Mouse (Mus musculus) brown adipose tissue, adult 24 weeks (tissue): ENCODE data around the gene Plekho1. TPM values are rescaled to one million over a fixed set of nuclear protein-coding genes. Genes with fewer than 3 reads are reported as not detected.
"Not testable (repeated sequence)": the region's sequence is repeated elsewhere in the genome, so short reads cannot be mapped to it uniquely, and the experiment has no call there.

Experiments
- H3K27ac ChIP-seq: fragments of 200-500 bp; replicated peaks from 2 replicates; pipeline ENCODE4 v1.5.1; 2012; ENCODE audit warnings: low read depth, mild to moderate bottlenecking, low read length
- H3K4me1 ChIP-seq: fragments of 200-500 bp; 2 replicates; pipeline ENCODE4 v1.6.1; 2012; ENCODE audit warnings: low read length, mixed read lengths; ENCODE audit not compliant: control insufficient read depth, insufficient read depth, insufficient read length
- H3K4me3 ChIP-seq: fragments of 200-500 bp; 2 replicates; pipeline ENCODE4 v1.5.1; 2012; ENCODE audit warnings: low read depth, mild to moderate bottlenecking, low read length, moderate library complexity; ENCODE audit not compliant: insufficient read depth
- polyA plus RNA-seq: library from polyadenylated mRNA; stranded (reverse); fragments of >200 nt; gene quantifications from 2 replicates; pipeline ENCODE4 v1.2.4, GENCODE M21; 2012; ENCODE audit not compliant: missing spikeins, insufficient read depth, insufficient read length

The Plekho1 gene
- polyA plus RNA-seq, 1 experiment: 8.8 TPM

DNA sequence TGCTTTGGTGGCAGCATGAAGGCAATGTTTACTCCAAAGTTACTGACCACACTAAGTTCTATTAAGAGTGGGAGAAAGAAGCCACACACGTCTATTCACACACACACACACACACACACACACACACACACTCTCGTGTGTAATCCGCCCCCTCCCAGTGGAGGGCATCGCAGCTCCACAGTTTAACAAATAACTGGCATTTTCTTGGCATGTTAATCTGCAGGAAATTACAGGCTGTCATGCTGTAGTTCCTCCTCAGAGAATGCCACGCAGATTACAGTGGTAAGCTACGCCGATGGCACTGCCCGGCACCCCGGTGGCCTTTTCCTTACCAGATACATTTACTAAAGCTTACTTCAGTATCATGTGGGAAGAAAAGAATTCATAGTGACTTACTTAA, 17.5 kb downstream of the Plekho1 start:
- Histone ChIP-seq H3K4me1 (no peaks in the 10 kb centered on the region), H3K27ac (peak overlapping the region; percentile 46), H3K4me3 (no peak overlapping the region)

DNA sequence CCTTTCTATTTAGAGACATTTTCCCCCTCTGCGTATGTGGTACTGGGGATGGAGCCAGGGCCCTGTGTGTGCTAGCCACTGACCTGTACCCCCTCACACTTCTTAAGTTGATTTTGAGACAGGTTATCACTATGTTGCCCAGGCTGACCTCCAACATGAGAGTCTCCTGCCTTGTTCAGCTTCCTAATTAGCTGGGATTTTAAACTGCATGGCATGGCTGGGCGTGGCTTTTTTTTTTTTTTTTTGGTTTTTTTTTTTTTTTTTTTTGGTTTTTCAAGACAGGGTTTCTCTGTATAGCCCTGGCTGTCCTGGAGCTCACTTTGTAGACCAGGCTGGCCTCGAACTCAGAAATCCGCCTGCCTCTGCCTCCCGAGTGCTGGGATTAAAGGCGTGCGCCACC, 18.2 kb downstream of the Plekho1 start:
- not testable (repeated sequence) for H3K4me1 ChIP-seq, H3K4me3 ChIP-seq
- H3K27ac ChIP-seq: peak overlapping the region; percentile 82

DNA sequence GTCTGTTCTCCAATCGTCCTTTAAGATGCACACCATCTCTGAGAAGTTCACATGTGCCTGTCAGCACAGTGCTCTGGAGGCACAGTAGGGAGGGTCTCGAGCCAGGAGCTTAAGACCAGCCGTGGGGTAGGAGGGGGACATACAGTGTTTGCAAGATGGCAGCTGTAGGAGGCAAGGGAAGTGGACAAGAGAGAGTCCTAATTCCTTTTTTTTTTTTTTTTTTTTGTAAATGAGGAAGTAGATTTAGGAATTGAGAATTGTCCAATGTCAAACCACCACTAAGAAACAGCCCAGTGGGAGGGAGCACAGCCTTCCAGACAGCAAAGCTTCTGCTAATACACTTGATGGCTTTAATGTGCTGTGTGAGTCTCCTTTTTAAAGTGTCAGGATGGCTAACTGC, 18.7 kb downstream of the Plekho1 start:
- no peaks in the 10 kb centered on the region for H3K4me1 ChIP-seq
- H3K27ac ChIP-seq: peak overlapping the region; percentile 84
- H3K4me3 ChIP-seq: no peak overlapping the region

DNA sequence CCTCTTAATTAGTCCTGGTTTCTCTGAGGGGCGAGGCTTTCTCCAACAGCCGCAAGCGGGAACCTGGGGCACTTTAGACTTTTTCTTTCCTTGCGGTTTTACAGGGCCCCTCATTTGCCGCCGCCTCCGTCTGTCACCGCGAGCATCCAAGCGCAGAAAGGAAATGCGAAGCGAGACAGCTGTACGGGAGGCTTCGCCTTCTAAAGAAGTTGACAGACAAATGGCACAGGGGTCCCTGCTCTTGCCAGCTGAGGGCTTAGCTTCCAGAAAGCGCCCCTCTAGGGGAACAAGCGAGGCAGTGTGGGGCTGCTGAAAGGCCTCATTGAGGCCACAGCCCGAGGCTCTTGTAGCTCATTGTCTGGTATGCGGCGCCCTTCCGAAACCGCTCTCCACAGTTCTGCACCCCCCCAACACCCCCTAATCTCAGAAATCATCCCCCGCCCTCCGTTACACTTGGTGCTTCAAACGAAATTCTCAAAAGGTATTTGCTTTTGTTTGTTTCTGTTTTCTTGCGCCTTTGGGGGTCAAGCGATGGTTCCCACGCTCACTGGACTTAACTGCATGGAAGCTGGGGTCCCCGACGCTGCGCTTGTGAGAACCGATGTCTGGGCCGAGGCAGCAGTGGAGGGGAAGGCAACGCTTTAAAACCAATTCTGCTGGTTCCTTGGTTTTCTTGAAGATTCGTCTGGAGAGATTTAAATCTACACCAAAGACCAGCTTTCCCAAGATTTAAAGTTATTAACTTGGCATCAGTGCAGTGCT, 22.7 kb downstream of the Plekho1 start:
- H3K4me1 ChIP-seq: no peaks in the 10 kb centered on the region
- H3K27ac ChIP-seq: peak overlapping the region; percentile 81
- no peak overlapping the region for H3K4me3 ChIP-seq

DNA sequence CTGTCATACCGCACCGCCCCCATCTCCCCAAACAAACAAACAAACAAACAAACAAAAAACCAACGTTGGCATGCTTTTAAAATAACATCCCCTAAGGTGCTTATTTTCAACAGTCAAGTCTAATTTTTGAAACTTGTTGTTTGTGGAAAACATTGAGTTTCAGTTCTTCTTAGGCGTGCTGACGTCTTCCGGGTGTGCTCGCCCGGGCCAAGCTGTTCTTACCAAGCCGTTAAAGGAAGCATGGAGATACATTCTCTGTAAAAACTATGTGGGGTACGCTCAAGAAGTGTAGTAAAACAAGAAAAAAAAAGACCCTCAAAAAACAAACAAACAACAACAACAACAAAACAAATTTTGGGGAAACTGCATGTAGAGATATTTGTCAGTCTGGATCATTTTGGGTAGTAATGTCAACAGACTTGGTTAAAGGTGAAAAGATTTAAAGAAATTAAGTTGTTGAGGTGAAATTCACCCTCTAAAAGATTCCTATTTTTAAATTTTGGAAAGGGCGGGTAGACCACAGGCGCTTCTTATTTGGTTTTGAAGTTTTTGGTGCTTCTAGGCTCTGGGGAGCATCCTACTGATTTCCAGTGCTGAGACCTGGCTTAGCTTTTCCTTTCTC, 23.4 kb downstream of the Plekho1 start:
- Histone ChIP-seq H3K4me1 (no peaks in the 10 kb centered on the region), H3K27ac (peak overlapping the region; percentile 81), H3K4me3 (no peak overlapping the region)

DNA sequence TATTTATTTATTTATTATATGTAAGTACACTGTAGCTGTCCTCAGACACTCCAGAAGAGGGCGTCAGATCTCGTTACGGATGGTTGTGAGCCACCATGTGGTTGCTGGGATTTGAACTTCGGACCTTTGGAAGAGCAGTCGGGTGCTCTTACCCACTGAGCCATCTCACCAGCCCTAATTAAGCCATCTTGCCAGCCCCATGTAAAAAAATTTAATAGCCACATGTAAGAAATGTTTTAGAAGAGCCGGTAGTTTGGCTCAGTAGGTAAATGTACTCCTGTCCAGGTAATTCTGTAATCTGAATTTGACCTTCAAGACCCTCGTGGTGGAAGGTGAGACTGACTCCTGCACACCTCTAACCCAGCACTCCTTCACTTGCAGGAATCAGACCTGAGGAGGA, 25.1 kb downstream of the Plekho1 start:
- not testable (repeated sequence) for H3K4me3 ChIP-seq, H3K27ac ChIP-seq, H3K4me1 ChIP-seq

DNA sequence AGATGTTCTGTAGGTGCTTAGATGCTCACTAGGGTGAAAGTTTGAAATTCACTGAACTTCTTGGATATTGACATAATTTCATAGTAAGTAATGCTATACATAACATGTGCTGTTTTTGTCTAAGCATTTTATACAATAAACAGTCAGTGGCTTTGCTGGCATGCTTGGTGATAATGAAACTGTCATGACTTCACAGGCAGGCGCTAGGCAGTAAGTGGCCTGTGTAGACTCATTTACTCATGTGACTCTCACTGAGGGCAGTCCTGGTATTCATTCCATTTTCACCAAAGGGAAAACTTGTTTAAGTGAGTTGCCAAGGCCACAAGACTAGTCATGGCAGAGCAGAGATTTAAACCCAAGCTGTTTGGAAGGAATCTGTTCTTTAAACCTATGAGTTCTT, 26.5 kb downstream of the Plekho1 start:
- Histone ChIP-seq H3K27ac (no peak overlapping the region), H3K4me3 (no peak overlapping the region), H3K4me1 (no peaks in the 10 kb centered on the region)

DNA sequence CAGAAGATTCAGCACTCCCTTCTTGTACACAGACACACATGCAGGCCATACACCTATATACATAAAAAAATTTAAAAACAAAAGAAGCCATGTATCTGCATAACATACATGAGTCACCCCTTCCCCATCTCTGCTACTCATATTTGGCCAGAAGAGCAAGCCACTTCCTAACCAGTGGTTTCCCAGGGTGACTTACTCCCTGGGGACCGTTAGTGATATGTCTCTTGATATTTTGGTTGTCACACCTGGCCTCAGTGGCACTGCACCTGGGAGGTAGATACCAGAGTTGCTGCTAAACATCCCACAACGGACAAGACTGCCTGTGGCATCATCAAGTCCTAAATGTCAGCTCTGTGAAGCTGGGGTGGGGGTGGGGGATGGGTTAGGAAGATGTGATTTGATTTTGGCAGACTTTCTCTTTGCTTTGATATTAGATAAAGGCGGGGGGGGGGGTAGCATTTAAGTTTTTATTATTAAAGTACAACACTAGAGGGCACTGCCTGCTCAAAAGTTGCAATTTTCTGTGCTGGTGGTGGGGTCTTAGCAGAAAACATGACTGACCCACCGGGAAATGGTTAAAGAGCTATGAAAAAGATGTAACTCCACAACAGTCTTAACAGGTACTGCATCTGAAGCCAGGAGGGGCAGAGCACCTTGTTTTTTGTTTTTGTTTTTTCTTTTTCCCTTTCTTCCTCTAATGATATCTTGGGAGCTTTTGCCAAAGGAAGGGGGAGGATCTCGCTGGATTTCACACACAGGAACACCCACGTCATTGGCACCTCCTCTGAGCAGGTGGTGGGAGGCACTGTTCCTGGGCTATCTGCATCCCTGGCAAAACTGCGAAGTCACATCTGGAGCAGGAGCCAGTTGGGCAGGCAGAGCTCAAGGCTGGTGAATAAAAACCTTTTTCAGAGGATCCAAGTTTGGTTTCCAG, 30.0 kb downstream of the Plekho1 start:
- H3K4me1 ChIP-seq: no peaks in the 10 kb centered on the region
- H3K27ac ChIP-seq: no peak overlapping the region
- H3K4me3 ChIP-seq: no peak overlapping the region

DNA sequence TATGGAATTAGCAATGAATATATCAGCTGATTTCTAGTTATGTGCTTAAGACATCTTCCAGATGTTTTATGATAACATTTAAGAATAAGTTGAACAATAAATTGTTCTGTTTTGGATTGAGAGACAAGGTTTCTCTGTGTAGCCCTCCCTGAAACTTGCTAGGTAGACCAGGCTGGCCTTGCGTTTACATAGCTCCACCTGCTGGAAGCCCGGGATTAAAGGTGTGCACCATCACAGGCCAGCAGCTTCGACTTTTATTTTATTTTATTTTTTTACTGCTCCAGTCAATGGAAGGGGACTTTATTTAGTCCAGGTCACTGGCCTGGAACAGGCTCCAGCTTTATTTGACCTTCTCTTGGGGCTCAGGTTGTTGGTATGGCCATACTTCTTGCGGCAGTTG, 32.1 kb downstream of the Plekho1 start:
- no peaks in the 10 kb centered on the region for H3K4me1 ChIP-seq
- H3K4me3 ChIP-seq: no peak overlapping the region
- H3K27ac ChIP-seq: no peak overlapping the region

DNA sequence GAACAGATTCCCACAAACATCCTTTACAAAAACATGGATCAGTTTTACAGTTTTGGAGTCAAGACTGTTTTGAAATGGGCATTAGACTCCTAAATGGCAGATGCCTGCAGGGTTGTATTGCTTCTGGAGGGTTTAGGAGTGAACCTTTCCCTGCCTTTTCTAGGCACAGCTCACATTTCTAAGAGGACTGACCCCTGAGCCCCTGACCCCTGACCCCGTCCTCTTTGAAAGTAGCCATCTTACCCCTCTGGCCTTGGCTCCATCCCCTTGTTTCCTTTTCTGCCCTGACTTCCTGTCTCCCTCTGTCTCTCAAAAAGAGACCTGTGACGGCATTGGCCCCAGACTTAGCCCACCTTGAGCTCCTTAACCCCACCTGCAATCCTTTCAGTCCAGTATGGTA, 32.6 kb downstream of the Plekho1 start:
- H3K4me3 ChIP-seq: no peak overlapping the region
- no peak overlapping the region for H3K27ac ChIP-seq
- H3K4me1 ChIP-seq: no peaks in the 10 kb centered on the region

DNA sequence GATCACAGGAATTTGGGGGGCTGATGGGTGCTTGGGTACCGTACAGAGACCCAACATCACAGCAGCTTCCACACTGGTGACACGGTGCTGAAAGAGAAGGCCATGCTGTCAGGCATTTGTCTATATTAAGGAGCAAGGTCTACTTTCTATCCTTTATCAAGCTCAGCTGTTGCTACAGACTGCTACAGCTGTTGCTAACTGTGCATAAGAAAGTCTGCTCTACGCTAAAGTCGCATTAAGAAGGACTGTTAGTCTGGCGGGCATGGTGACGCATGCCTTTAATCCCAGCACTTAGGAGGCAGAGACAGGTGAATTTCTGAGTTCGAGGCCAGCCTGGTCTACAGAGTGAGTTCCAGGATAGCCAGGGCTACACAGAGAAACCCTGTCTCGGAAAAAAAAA, 33.6 kb downstream of the Plekho1 start:
- not testable (repeated sequence) for H3K27ac ChIP-seq, H3K4me3 ChIP-seq

DNA sequence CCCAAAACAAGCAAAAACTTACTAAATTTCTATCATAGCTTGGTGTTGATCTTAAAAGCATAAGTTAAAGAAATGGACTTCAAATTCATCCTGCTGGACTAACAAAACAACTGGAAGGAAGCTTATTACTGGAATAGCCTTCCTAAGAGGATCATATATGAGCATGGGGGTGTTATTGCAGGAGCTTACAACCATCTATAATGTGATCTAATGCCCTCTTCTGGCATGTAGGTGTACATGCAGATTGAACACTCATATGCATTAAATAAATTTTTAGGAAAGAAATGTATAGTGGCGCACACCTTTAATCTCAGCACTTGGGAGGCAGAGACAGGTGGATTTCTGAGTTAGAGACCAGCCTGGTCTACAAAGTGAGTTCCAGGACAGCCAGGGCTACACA, 36.0 kb downstream of the Plekho1 start:
- no peak overlapping the region for H3K4me3 ChIP-seq
- H3K4me1 ChIP-seq: no peaks in the 10 kb centered on the region
- H3K27ac ChIP-seq: no peak overlapping the region

More for the DNA sequence above, 33.6 kb downstream of the Plekho1 start:
- not testable (repeated sequence) for H3K4me1 ChIP-seq

DNA sequence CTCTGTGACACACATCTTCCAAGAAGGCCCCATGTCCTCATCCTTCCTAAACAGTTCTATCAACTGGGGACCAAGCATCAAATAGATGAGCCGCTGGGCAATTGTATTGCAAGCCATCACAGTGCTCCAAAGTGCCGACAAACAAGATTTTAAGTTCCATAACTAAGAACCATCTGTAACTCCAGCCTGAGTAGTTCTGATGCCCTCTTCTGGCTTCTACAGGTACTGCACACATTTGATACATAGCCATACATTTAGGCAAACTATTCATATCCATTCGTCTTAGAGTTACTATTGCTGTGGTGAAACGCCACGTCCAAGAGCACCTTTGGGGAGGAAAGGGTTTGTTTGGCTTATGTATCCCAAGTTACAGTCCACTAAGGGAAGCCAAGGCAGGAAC, 36.7 kb downstream of the Plekho1 start:
- H3K27ac ChIP-seq: no peak overlapping the region
- no peaks in the 10 kb centered on the region for H3K4me1 ChIP-seq
- no peak overlapping the region for H3K4me3 ChIP-seq

DNA sequence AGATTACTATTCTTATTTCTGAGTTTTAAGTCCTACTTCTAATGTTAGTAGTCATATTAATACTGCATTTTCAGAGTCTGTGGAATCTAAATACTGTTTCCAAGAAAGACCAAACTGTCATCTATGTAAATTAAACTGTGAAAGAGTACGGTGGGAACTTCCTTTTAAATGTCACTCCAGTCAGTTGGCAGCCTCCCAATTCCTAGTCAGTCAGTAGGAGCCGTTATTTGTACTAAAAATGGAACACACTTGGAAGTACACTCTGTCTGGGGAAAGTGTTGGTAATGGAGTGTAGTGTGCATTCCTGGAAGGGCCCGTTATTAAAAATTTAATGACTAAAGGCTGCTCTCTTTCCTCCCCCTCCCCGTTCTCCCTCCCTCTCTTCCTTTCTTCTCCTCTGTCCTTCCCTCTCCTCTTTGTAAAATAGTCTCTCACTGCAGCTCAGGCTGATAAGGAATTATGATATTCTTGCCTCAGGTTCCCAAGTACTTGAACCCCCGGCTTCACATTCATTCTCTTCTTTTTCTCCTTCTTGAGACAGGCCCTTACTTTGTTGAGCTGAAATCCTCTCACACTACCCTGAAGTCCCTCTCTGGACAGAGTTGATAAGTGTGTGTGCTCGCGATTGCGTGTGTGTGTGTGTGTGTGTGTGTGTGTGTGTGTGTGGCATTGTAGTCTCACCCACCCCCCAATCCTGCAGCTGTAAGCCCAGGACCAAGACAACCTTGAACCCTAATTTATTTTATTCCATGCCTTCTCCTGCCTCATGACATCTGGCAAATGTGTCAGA, 38.2 kb downstream of the Plekho1 start:
- no peaks in the 10 kb centered on the region for H3K4me1 ChIP-seq
- H3K27ac ChIP-seq: no peak overlapping the region

DNA sequence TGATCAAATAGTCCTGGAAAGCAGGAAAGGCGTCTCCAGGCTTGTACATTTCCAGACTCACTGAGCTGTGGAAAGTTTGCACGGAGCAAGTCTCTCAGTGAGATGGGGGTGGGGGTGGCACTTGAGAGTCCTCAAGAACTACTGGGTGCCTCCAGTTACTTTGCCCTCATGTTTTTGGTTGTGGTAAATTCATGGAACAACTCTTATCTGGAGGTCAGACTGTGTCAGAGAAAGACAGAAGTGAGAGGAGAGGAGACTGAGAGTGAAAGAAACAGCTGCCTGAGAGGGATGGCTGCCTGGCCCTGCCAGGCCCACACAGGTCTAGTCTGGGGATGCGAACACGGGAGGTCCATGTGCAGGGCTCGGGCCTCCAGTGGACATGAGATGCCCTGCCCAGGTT, 40.5 kb downstream of the Plekho1 start:
- Histone ChIP-seq H3K4me3 (no peak overlapping the region), H3K4me1 (no peaks in the 10 kb centered on the region), H3K27ac (no peak overlapping the region)

More for the DNA sequence above, 38.2 kb downstream of the Plekho1 start:
- H3K4me3 ChIP-seq: no peak overlapping the region
